Mouse (Mus musculus) left cerebral cortex, postnatal 36 days (tissue): ENCODE results near the gene Sys1. TPM values are rescaled to one million over a fixed set of nuclear protein-coding genes. Genes with fewer than 3 reads are reported as not detected.

Experiments
- DNase-seq, 2 experiments: peaks; one replicate each; pipeline ENCODE4 v3.0.0; 2021 to 2022; ENCODE audit warnings: low spot score in 2 of 2, mixed read lengths in 1 of 2
- intact Hi-C: fragments of 180-260 bp; cut with DNase I; formaldehyde crosslinking; loops from one replicate; pipeline ENCODE4 v1.15.1; 2025
- total RNA-seq, 2 experiments: library from RNA; stranded (reverse); gene quantifications; 2 replicates each; pipeline ENCODE4 v1.2.3; 2021

Sys1 gene
- total RNA-seq, 2 experiments from 2014 or later: 34.7 to 40.4 TPM

DNA sequence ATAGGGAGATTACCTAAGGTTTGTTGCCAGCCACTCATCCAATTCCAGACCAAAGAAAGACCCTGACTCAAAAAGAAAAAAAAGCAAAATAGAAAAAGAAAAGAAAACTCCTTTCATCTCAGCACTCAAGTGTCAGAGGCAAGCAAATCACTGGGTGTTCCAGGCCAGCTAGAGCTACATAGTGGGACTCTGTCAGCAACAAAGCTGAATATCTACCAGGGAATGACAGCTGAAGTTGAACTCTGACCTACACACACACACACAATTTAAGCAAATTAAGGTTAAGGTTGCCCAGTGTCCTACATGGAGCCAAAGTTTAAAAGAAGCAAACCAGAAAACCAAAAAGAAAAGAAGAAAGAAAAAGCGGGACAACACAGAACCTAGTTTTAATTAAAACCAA, 8.6 kb upstream of the Sys1 start:
- intact Hi-C loops: no loop called here
- no peak for DNase-seq

DNA sequence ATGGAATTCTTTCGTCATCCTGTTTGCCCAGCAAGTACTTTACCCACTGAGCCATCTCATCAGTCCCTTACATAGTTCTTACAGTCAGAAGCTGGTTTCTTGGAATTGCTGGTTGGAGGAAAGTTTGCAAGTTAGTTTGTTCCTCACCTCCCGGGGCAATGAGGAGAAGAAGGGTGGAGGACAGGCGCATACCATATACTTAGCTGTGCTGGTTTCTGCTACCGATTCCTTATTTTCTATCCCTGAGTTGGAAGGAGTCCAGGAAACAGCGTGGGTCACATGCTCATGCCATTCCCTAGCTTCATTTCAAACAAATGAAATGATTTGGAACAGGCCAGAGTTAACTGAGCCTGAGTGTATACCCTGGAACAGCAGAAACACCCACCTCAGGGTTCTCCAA, 7.8 kb upstream of the Sys1 start:
- no peak for DNase-seq
- intact Hi-C loops: no loop called here

DNA sequence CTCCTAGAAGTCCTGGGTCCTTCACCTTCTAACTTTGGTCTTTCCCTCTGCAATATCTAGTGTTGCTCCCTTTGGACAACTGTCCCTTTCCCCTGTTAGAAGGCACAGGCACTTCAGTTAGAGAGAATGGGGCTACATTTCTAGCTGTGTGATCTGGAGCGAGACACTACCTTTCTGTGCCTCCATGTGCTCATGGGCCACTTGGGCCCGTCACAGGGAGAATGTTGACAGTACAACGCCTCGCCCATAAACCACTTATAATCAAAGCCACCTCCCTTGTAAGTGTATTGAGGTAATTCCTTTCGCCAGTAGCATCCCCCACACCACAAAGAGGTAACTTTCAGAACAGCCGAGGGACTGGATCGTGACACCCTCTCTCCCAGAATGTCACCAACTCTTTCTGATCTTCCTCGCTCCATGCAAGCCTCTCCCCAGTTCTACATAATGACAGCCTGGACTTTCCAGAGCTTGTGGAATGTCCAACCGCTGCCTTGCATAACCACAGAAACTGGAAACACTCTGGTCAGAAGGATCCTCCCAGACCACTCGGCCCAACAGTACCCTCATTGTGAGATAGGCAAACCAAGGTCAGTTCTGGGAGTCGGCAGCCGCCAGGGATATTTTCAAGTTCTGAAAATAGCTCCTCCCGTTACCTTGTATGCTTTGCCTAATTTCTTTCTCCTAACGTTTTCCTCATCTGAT, 7.3 kb upstream of the Sys1 start:
- intact Hi-C loops: no loop called here
- no peak for DNase-seq

- intact Hi-C loops: no loop called here
- no peak for DNase-seq
Measured at GRCm38 (mm10) chr2:164452000-164452676, 4.6 kb upstream of the Sys1 start.

- intact Hi-C loops: no loop called here
- no peak for DNase-seq
Measured at GRCm38 (mm10) chr2:164453047-164453757, 3.6 kb upstream of the Sys1 start.

- intact Hi-C loops: no loop called here
Measured at GRCm38 (mm10) chr2:164453887-164454500, 2.8 kb upstream of the Sys1 start.

DNA sequence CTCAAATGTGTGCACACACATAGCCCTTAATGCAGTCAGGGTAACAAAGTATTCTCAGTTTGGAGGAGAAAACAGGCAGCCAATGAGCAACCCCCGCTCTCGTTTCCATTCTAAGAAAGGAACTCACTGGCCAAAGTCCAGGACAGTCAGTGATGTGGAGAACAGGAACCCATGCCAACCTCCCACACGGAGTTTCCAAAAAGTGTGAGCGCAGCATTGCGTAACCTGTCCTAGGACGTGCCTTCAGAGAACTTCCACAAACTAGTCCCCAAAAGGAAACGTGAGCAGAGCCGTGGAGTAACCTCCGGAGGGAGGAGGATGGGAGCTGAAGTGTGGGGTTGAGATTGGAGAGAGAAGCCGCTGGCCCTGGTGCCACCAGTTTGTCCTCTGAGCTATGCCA, 1.9 kb upstream of the Sys1 start:
- peak; percentile 87 to 89 for DNase-seq
- intact Hi-C loops: no loop called here

More at GRCm38 (mm10) chr2:164453887-164454500, 2.8 kb upstream of the Sys1 start:
- DNase-seq: no peak

GRCm38 (mm10) chr2:164455421-164456190, 1.2 kb upstream of the Sys1 start:
- intact Hi-C loops: loop anchor here (1.0 kb wide), 1 partner anchor 38 kb away; no protein-coding TSS in a partner anchor
- no peak for DNase-seq

DNA sequence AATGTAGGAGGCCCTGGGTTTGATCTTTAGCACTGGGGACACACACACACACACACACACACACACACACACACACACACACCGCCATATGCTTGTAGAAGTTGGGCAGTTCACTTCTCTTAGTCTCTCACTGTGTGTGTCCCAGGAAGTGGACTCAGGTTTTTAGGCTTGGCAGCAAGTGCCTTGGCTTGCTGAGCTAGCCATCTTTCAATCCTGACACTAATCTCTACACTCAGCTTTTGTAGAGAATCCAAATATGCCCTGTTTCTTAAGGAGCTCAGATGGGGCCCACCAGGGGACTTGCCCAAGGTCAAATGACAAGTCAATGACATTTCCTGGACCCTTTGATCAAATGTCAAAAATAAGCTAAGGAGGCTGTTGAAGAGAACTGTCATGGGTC, 351 bp upstream of the Sys1 start:
- intact Hi-C loops: loop anchor here (1.0 kb wide), 1 partner anchor 39 kb away; no protein-coding TSS in a partner anchor
- DNase-seq: no peak

- intact Hi-C loops: no loop called here
- no peak for DNase-seq
Measured at GRCm38 (mm10) chr2:164457942-164458341, 1.2 kb downstream of the Sys1 start.

DNA sequence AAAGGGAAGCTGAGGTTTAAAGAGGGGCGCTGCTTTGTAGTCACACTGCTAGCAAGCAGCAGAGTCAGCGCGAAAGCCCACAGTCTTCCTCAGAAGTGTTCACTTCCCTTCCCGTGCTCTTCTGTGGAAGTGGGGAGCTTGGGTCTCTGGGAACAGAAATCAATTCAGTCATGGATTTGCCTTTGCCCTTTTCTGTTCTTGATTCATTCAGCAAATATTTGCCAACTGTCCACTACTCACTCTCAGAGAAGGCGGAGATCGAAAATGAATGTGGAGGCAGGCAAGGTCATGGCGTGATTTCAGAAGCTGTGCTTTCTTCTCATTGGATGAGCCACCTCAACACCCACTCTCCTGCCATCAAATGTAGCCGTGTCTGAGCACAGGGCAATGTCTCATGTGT, 1.8 kb downstream of the Sys1 start:
- intact Hi-C loops: no loop called here
- DNase-seq: no peak

- intact Hi-C loops: loop anchor here (2.0 to 5.0 kb wide), 2 partner anchors 36 to 56 kb away; partner anchors contain the start of gene Pigt
- peak; percentile 96 to 98 for DNase-seq
Measured at GRCm38 (mm10) chr2:164460745-164461551, 4.2 kb downstream of the Sys1 start, which contains the start of gene Gm20458. Gene Gm20458 (plus strand): TSS chr2:164460967.

- DNase-seq: no peak
- intact Hi-C loops: loop anchor here (5.0 kb wide), 1 partner anchor 67 kb away; no protein-coding TSS in a partner anchor
Measured at GRCm38 (mm10) chr2:164465161-164465560, 8.4 kb downstream of the Sys1 start.

- intact Hi-C loops: loop anchor here (5.0 kb wide), 1 partner anchor 66 kb away; no protein-coding TSS in a partner anchor
- DNase-seq: no peak
Measured at GRCm38 (mm10) chr2:164466787-164467186, 10.0 kb downstream of the Sys1 start.

DNA sequence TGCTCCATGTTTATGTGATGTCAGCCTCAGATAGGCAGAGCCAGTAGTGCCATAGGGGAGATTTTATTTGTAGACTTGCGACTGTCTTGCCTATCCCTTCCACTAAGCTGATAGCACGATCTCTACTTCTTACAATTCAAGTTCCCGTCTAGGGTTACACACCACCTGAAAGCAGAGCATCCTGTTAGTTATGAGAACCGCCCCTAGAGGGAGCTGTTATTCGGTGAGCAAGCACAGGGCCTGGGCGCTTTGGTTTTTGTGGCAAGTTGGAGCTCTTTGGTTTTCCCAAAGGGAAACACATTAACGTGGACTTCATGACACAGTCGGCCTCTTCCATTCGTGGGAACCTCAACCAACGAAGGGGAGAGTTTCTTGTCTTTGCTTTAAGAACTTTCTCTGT, 13.5 kb downstream of the Sys1 start:
- DNase-seq: no peak
- intact Hi-C loops: no loop called here

DNA sequence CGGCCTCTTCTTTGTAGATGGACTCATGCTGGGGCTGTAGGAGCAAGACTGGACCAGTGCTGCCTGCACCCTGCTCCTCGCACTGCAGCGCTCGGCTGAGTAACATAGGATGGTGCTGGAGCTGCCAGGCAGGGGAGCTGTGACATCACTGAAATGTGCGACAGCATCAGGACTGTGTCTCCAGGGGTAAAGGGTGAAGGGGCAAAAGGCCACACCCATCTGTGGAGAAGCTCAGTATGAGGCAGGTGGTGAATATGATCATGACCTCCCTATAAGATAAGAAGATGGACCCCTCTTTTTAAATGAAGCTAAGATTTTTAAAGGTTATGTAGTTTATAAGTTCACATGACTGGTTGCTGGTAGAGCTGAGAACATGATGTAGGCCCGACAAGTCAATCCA, 16.9 kb downstream of the Sys1 start, which contains the start of gene Trp53tg5:
TSS of gene Trp53tg5 (minus strand) at position 101 of the 400 bp plus-strand sequence.
- intact Hi-C loops: no loop called here
- no peak for DNase-seq

DNA sequence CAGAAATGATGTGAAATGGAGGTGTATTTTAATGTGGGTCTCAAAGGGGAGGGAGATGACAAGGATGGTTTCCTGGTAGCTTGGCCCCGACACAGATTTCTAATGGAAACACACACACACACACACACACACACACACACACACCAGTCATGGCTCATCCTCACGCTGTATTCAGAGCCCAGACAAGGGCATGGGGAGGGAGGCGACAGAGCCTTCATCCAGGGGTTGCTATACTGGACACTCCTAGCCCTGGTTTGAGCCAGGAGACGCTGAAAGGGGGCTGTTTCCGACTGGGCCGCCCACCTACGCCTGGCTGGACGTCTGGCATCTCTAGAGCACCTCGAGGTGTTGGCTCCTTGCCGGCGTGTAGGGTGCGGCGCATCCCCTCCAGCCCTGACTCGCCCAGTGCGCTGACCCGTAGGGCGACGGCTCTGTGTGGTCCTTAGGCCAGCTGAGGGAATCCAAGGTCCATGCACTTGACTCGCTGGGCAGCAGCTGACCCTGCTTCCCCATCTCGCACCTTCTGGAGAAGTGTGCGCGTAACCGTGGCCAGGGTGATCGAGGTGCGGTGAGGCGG, 29.0 kb downstream of the Sys1 start, which contains the start of gene Dbndd2:
TSS of gene Dbndd2 (plus strand) at position 426 of the 577 bp plus-strand sequence.
- intact Hi-C loops: loop anchor here (5.0 kb wide), 1 partner anchor 72 kb away; no protein-coding TSS in a partner anchor
- peak in 1 of 2 experiments; percentile 82 for DNase-seq
